Mouse (Mus musculus): ENCODE data around the gene Gm17606.

GRCm38 (mm10) chr14:54696752-54697151 is 56.0 kb downstream of the Gm17606 start:
- no peak for TF ChIP-seq POLR2A (IDR thresholded peaks at IDR 0.05; ENCODE audit: borderline replicate concordance, extremely low read depth, low read depth, low read length)
- TF ChIP-seq CTCF (IDR thresholded peaks at IDR 0.05; ENCODE audit: insufficient read depth, low read length) = no peak

Data from lung, adult 2 months (tissue).